Mouse (Mus musculus) thymus, adult 18-20 months (tissue): ENCODE data around the gene Il25.

Experiments
- DNase-seq, 2 experiments: peaks; one replicate each; pipeline ENCODE4 v3.0.0; 2022; ENCODE audit warnings: mixed read lengths in 2 of 2

Il25 gene

GRCm38 (mm10) chr14:54932645-54933150 lies at the start of gene Il25:
Il25 (plus strand) TSS chr14:54932695.
- DNase-seq, result no peak

DNA sequence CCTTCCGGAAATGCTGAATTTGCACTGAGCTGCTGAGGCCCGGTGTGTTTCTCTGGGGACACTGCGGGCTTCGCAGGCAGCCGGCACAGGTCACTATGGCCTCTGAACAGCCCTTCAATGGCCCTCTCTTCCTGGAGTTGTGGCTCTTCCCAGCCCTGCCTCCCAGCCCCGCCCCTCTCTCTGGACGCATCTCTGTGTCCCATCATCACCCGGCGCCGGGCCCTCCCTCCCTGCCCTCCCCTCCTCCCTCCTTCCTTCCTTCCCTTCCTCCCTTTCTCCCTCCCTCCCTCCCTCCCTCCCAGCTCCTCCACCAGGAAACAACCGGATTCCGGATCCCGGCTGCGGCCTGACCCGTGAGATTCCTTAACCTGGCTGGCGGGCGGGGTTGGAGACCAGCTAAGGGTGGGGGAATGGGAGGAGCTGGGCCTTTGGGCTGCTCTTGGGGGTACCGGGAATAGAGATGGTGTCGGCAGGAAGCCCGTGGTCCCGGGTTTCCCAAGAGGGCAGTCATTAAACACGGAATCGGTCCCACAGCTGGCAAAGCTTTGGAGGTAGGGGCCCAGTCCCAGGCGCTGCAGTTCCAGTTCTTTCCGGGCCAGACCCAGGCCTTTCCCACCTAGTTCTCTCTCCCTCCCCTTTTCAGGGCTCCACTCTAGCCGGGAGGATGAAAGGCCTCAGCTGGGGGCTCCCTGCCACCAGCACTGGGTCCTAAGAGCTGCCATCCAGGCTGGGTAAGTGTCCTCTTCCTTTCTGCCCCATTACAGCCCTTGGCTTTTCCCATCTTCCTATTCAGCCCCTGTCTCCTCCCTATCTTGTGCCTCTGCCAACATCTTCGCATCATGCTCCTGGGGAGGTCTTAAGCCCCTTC lies 49.1 kb upstream of the Il25 start, which contains the start of the genes Bcl2l2 and Gm20521:
Gene Bcl2l2, plus strand, starts transcription at position 224 of the 868 bp plus-strand sequence.
Gene Gm20521, plus strand, starts transcription at position 288 of the 868 bp plus-strand sequence.
- DNase-seq, result peak in 1 of 2 experiments; percentile 28

DNA sequence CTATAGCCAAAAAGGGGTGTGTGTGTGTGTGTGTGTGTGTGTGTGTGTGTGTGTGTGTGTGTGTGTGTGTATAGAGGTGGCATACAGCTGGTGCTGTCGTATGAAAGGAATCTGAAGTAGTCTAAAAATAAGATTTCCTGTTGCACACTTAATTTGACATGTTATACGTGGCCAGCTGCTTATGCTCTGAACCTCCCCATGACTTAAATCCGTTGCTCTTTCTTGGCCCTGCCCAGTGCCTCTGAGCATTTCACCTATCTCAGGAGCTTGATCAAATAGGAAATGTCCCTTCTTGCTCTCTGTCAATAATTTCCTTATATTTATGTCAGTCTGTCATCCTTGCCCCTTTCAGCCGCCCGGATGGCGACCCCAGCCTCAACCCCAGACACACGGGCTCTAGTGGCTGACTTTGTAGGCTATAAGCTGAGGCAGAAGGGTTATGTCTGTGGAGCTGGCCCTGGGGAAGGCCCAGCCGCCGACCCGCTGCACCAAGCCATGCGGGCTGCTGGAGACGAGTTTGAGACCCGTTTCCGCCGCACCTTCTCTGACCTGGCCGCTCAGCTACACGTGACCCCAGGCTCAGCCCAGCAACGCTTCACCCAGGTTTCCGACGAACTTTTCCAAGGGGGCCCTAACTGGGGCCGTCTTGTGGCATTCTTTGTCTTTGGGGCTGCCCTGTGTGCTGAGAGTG lies 48.3 kb upstream of the Il25 start:
- no peak for DNase-seq

DNA sequence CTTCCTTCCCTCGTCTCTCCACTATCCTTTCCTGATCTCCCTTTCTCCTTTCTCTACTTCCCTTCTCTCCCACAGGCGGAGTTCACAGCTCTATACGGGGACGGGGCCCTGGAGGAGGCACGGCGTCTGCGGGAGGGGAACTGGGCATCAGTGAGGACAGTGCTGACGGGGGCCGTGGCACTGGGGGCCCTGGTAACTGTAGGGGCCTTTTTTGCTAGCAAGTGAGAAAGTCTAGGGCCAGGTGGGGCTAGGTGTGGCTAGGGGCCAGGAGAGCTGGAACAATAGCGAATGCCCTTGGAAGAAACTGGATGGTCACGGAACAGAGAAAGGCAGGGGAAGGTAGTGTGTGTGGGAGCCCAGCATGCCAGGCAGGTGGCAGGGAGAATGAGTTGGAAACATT lies 47.2 kb upstream of the Il25 start:
- no peak for DNase-seq

- DNase-seq, result no peak
Observed at GRCm38 (mm10) chr14:54892200-54892599, 40.3 kb upstream of the Il25 start, which contains the start of gene Pabpn1. Pabpn1 (plus strand) TSS chr14:54892500.

GRCm38 (mm10) chr14:54893651-54894181 lies 38.8 kb upstream of the Il25 start:
- DNase-seq, result peak; percentile 95 to 99

DNA sequence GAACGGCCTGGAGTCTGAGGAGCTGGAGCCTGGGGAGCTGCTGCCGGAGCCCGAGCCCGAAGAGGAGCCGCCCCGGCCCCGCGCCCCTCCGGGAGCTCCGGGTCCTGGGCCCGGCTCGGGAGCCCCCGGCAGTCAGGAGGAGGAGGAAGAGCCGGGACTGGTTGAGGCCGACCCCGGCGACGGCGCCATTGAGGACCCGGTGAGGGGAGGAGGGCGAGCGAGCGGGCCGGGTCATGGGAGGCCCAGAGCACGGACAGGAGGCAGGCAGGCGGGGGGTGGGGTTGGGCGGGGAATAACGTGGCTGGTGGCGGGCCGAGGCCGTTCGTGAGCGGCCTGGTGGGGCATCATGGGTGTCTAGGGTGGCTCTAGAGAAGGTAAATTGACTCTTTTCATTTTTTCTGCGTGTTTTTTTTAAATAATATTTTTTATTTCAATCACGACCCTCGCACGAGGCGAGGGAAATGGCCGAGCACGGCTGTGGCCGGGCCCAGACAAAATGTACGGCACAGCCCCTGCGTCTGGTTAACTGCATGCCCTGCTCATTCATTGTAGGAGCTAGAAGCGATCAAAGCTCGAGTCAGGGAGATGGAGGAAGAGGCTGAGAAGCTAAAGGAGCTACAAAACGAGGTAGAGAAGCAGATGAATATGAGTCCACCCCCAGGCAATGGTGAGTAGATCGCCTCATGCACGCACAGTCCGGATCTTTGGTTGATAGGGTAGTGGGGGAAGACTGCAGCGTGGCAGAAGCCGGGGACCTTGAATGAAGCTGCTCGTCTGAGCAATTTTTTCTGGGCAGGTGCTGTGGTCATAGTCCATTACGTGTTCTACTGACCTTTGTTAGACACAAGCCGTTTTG lies 38.0 kb upstream of the Il25 start:
- DNase-seq, result peak in 1 of 2 experiments; percentile 61

DNA sequence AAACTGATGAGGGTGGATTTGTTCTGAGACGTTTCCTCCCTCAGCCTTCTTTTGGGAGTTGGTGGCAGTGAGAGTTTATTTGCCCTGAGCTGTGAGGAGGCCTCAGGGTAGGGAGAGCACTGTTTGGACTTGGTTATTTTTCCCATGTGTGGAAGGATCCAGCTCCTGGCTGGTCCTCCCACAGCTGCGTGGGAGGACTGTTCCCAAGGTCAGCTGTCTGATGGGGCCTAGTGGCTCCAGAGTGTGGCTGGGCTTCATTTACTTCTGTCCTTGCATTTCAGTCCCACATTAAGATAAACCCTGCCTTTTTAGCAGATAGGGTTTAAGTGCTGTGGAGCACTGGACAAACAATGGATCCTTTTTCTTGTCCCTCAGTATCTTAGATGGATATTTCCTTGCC lies 35.0 kb upstream of the Il25 start:
- no peak for DNase-seq

- peak in 1 of 2 experiments; percentile 33 for DNase-seq
Observed at GRCm38 (mm10) chr14:54900383-54900782, 32.1 kb upstream of the Il25 start.

GRCm38 (mm10) chr14:54903641-54904040 lies 28.9 kb upstream of the Il25 start:
- no peak for DNase-seq

DNA sequence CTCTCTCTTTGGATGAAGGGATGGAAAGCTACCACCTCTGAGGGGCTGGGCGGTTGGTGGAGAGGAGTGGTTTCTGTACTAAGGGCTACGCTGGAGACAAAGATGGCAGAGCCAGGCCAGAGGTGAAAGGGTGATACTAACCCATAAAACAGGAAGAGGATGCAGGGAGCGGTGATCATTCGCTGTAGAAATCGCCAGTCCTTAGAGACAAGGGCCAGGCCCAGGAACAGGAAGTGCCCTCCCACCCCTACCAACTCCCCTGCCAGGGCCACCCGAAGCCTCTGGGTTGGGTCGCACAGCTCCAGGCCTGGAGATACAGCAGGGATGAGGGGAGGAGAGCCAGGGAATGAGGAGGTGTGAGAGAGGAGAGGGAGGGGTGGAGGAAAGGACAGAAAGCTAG lies 23.8 kb upstream of the Il25 start:
- no peak for DNase-seq

- no peak for DNase-seq
Observed at GRCm38 (mm10) chr14:54912109-54912850, 20.2 kb upstream of the Il25 start.

DNA sequence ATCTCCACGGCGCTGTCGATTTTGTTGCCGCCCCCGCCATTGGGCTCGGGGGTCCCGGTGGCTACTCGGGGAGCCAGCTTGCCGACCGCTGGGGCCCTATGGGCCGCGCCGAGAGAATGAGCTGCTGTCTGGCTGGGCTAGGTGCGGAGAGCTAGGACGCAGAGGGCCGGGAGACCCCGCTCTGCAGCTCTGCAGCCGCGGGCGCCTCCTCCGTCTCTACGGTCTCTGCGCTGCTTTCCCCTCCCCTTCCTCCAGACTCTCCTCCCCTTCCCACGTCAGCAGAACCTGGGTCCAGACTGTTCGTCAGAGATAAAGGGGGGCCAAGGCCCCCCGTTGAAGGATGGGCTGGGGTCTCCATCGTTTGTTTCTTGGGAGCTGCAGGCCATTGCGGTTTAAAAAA lies 19.6 kb upstream of the Il25 start, which contains the start of gene Slc22a17:
Gene Slc22a17, minus strand, starts transcription at position 247 of the 400 bp plus-strand sequence.
- no peak for DNase-seq

GRCm38 (mm10) chr14:54913343-54913742 lies 19.2 kb upstream of the Il25 start:
- DNase-seq, result no peak

DNA sequence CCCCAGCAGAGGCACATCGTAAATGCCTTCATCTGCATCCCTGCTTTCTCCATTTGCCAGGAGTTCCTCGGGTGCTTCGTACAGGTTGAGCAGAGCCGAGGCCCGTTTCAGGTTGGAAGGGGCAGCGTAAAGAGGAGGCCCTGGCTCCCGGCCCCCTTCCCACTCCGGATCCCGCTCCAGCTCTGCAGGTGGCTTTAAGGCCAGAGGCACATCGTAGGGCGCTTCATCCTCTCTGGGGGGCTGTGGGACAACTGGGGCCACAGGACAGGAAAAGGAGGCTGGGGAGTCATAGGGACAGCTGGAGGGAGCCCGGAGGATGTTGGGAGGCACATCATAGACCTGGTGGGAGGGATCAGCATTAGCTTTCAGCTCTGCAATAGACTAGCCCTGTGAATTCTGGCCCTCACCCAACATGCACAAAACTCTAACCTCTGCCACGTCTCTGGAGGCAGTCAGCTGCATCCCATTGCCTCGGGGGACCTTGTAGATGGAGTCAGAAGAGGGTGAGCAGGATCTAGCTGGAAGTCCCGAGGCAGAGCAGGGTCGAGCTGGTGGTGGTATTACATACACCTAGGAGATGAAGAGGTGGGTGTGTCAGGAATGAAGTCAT lies 12.3 kb upstream of the Il25 start:
- no peak for DNase-seq

DNA sequence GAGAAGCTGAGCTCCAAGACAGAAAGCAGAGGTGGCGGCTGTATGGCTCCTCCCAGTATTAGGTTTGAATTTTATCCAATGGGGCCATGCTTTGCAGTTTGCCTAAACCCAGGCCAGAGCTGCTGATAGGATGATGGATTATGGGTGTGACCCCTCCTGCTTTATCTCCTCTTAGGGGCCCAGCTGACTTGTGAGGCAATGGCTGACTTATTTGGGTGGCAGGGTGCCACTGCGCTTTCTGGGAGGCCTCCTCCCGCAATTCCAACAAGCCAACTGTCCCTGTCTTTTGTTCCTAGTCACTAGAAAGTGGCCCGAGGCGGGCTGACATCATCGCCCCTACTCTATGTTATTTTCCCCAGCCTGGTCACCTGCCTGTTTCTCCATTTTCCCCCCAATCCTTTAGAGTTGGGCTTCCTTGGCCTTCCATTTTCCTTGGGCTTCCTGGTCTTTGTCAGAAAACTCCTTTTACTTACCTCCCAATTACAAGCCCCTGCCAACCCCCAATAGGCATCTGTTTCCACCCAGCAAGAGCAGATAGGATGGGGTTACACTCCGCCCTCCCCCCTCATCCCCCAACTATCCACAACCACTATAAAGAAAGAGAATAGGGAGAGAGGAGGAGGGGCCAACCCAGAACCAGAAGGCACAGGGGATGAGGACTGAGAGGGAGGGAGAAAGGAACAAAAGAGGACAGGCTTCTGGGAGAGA lies 7.7 kb upstream of the Il25 start:
- no peak for DNase-seq

GRCm38 (mm10) chr14:54925349-54926342 lies 6.8 kb upstream of the Il25 start, which contains the start of gene Efs:
Efs (minus strand) TSS chr14:54926126.
- no peak for DNase-seq

GRCm38 (mm10) chr14:54926401-54927158 lies 5.9 kb upstream of the Il25 start:
- DNase-seq, result no peak
